Mouse (Mus musculus): ENCODE measurements around the gene Cenpb.

DNA sequence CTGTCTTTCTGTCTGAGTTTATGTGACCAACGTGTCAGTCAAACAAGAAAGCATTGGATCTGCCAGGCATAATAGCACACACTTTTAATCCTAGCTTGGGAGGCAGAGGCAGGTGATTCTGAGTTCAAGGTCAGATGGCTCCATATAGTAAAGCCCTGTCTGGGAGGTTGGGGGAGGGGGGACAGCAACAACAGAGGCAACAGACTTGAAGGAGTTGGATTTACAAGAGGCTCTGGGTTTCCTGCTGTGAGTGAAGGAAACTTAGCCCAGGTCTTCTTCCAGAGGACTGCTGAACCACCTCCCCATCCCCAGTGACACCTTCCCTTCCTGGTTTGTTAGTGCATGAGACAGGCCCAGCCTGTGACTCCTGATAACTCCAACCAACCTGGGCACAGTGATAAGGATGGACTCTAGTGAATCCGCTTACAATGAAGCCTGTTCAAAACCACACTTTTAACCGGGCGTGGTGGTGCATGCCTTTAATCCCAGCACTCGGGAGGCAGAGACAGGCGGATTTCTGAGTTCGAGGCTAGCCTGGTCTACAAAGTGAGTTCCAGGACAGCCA, 27.6 kb downstream of the Cenpb start:
- TF ChIP-seq CTCF (IDR thresholded peaks at IDR 0.05; ENCODE audit: extremely low read depth, insufficient read depth, insufficient read length, insufficient replicate concordance): no peak
- TF ChIP-seq POLR2A (IDR thresholded peaks at IDR 0.05; ENCODE audit: low read depth, low read length): no peak
